In genomic region chr4:116995131-116995797, GRCm38 (mm10) we compare ENCODE assay signal across 8 mouse cellular contexts. TPM values are rescaled to one million over a fixed set of nuclear protein-coding genes. Genes with fewer than 3 reads are reported as not detected.
DNase-seq lines count a peak whose midpoint lies in the region; ATAC-seq lines count a peak whose summit lies in the region.

Hectd3 (plus strand) TSS chr4:116995317.

- peaks cover 25% of the 10 kb centered on the region for H3K36me3 ChIP-seq in forebrain, embryonic 15.5 days

- peak within 1 kb of the TSS; percentile 86 for H3K9ac ChIP-seq in forebrain, embryonic 15.5 days (replicated peaks)

- H3K27ac ChIP-seq in forebrain, embryonic 15.5 days (replicated peaks) = peak within 1 kb of the TSS; percentile 88

- DNase-seq in Muller cell, postnatal 12 days (ENCODE audit: inconsistent ontology term) = peak; percentile 85
- peak; percentile 52 for DNase-seq in cerebellum, adult 11 months
- no peak for DNase-seq in layer of hippocampus, adult 8-10 months (ENCODE audit: low spot score in 2 of 2)
- DNase-seq in lung, postnatal 10 days = peak; percentile 64
- DNase-seq in ovary, postnatal 14 days (ENCODE audit: low spot score) = peak; percentile 31
- peak; percentile 48 for DNase-seq in urinary bladder, postnatal 14 days (ENCODE audit: low spot score)

- H3K4me3 ChIP-seq in forebrain, embryonic 15.5 days = peak within 1 kb of the TSS; percentile 98

- H3K9me3 ChIP-seq in forebrain, embryonic 15.5 days = no peaks in the 10 kb centered on the region

- peak; percentile 57 for ATAC-seq in forebrain, embryonic 15.5 days (replicated peaks)
- ATAC-seq in hematopoietic stem cell, adult 5-6 weeks (replicated peaks in 1 of 2; ENCODE audit: insufficient read depth in 1 of 2, low FRiP score in 2 of 2, low TSS enrichment in 1 of 2, low read depth in 1 of 2, poor library complexity in 2 of 2, severe bottlenecking in 2 of 2) = peak; percentile 39 to 51; a peak in 2 of 4 replicates

- H3K27me3 ChIP-seq in forebrain, embryonic 15.5 days = no peaks in the 10 kb centered on the region

- peaks cover 32% of the 10 kb centered on the region for H3K4me1 ChIP-seq in forebrain, embryonic 15.5 days

- H3K4me2 ChIP-seq in forebrain, embryonic 15.5 days (replicated peaks) = peak within 1 kb of the TSS; percentile 93

- WGBS in forebrain, embryonic 15.5 days = under 1% methylated on average over 58 of the region's 58 CpGs

RNA-seq across cellular contexts. Expression of gene Hectd3, which starts in this region (rescaled TPM):
- polyA plus RNA-seq in forebrain, embryonic 15.5 days (2015; fragmentation: Nextera tagmentation; extraction: Ambion mirVana) = 25.5 and 28.3 TPM in 2 replicates
- total RNA-seq in hematopoietic stem cell, adult 5-6 weeks (2017) = 14.4 and 17.0 TPM in 2 replicates
- 10 to 100 TPM; 41.3 to 54.7 (median 42.2) TPM for total RNA-seq in layer of hippocampus, adult 8-10 months (2022)

Comparison
In these comparisons a context has a peak if more than half of its experiments do, and no peak if none do; other contexts are left out.
1. DNase-seq: peak in Muller cell, postnatal 12 days (single experiment), cerebellum, adult 11 months (single experiment), lung, postnatal 10 days (single experiment), ovary, postnatal 14 days (single experiment) and urinary bladder, postnatal 14 days (single experiment); none in layer of hippocampus, adult 8-10 months (0 of 2).